Mouse (Mus musculus) midbrain, embryonic 16.5 days (tissue): ENCODE measurements around the gene Mlph. TPM values are rescaled to one million over a fixed set of nuclear protein-coding genes. Genes with fewer than 3 reads are reported as not detected.

Experiments
- ATAC-seq: fragments of 200-750 bp; cut with Nextera tagmentation; 2 replicates; pipeline ENCODE4 v1.8.0; 2017; ENCODE audit warnings: moderate TSS enrichment
- H3K27ac ChIP-seq: fragments of 300-500 bp; sonication (generic); 2 replicates; pipeline ENCODE4 v1.5.1; 2014; ENCODE audit warnings: mild to moderate bottlenecking, low read length, mixed read lengths
- H3K27me3 ChIP-seq: fragments of 300-500 bp; sonication (generic); 2 replicates; pipeline ENCODE4 v1.6.1; 2014; ENCODE audit warnings: low read depth, low read length, mixed read lengths; ENCODE audit not compliant: control insufficient read depth, insufficient read depth
- H3K36me3 ChIP-seq: fragments of 300-500 bp; sonication (generic); 2 replicates; pipeline ENCODE4 v1.6.1; 2014; ENCODE audit warnings: mild to moderate bottlenecking, low read length, moderate library complexity, mixed read lengths; ENCODE audit not compliant: control insufficient read depth, insufficient read depth
- H3K4me1 ChIP-seq: fragments of 300-500 bp; sonication (generic); 2 replicates; pipeline ENCODE4 v1.6.1; 2014; ENCODE audit warnings: mild to moderate bottlenecking, low read length, mixed read lengths; ENCODE audit not compliant: control insufficient read depth, insufficient read depth
- H3K4me2 ChIP-seq: fragments of 300-500 bp; sonication (generic); 2 replicates; pipeline ENCODE4 v1.6.1; 2014; ENCODE audit warnings: mild to moderate bottlenecking, low read length, mixed read lengths
- H3K4me3 ChIP-seq: fragments of 300-500 bp; sonication (generic); 2 replicates; pipeline ENCODE4 v1.5.1; 2014; ENCODE audit warnings: low read depth, mild to moderate bottlenecking, low read length, moderate library complexity, mixed read lengths
- H3K9ac ChIP-seq: fragments of 300-500 bp; sonication (generic); 2 replicates; pipeline ENCODE4 v1.6.1; 2014; ENCODE audit warnings: low read depth, low read length, mixed read lengths
- H3K9me3 ChIP-seq: fragments of 300-500 bp; sonication (generic); replicated peaks from 2 replicates; pipeline ENCODE4 v1.6.1; 2014; ENCODE audit warnings: mild to moderate bottlenecking, low read length, mixed read lengths; ENCODE audit not compliant: control insufficient read depth, poor library complexity, severe bottlenecking
- WGBS: fragments of 180-500 bp; shearing (Covaris S2); extraction: QIAGEN DNeasy Blood & Tissue Kit; methylation state at CpG from one replicate; pipeline ENCODE4 v1.1.7; 2014; 5-methylcytosine and 5-hydroxymethylcytosine counted together
- polyA plus RNA-seq: library from polyadenylated mRNA; unstranded; fragments of >200 nt; fragmentation: Nextera tagmentation; extraction: Ambion mirVana; gene quantifications from 2 replicates; pipeline ENCODE4 v1.2.1, GENCODE M21; 2015

Gene Mlph
- polyA plus RNA-seq, 1 experiment from 2014 or later = 0.29 TPM

GRCm38 (mm10) chr1:90903211-90903945, 11.5 kb upstream of the Mlph start:
- Histone ChIP-seq H3K9me3 (no peaks in the 10 kb centered on the region), H3K4me3 (no peak overlapping the region), H3K27ac (no peak overlapping the region), H3K4me1 (no peaks in the 10 kb centered on the region), H3K9ac (no peak overlapping the region), H3K36me3 (no peaks in the 10 kb centered on the region), H3K4me2 (no peak overlapping the region), H3K27me3 (no peaks in the 10 kb centered on the region)
- WGBS = 55% methylated on average over 3 of the region's 3 CpGs
- ATAC-seq = no peak

GRCm38 (mm10) chr1:90903971-90904458, 10.9 kb upstream of the Mlph start:
- ATAC-seq = no peak
- 65% methylated on average over 8 of the region's 8 CpGs for WGBS

GRCm38 (mm10) chr1:90904729-90905404, 10.0 kb upstream of the Mlph start:
- H3K27me3 ChIP-seq = no peaks in the 10 kb centered on the region
- no peaks in the 10 kb centered on the region for H3K36me3 ChIP-seq
- WGBS = 82% methylated on average over 7 of the region's 7 CpGs

More at GRCm38 (mm10) chr1:90903971-90904458, 10.9 kb upstream of the Mlph start:
- Histone ChIP-seq H3K27me3 (no peaks in the 10 kb centered on the region), H3K9me3 (no peaks in the 10 kb centered on the region), H3K4me1 (no peaks in the 10 kb centered on the region), H3K27ac (no peak overlapping the region), H3K4me3 (no peak overlapping the region), H3K9ac (no peak overlapping the region), H3K36me3 (no peaks in the 10 kb centered on the region), H3K4me2 (no peak overlapping the region)

GRCm38 (mm10) chr1:90906357-90906756, 8.5 kb upstream of the Mlph start:
- no peak overlapping the region for H3K27ac ChIP-seq
- no peaks in the 10 kb centered on the region for H3K4me1 ChIP-seq
- H3K4me3 ChIP-seq = no peak overlapping the region
- no peak for ATAC-seq
- no peaks in the 10 kb centered on the region for H3K9me3 ChIP-seq
- no peak overlapping the region for H3K9ac ChIP-seq
- WGBS = 19% methylated on average over 2 of the region's 2 CpGs
- no peak overlapping the region for H3K4me2 ChIP-seq
- H3K27me3 ChIP-seq = no peaks in the 10 kb centered on the region
- H3K36me3 ChIP-seq = no peaks in the 10 kb centered on the region

More at GRCm38 (mm10) chr1:90904729-90905404, 10.0 kb upstream of the Mlph start:
- Histone ChIP-seq H3K4me3 (no peak overlapping the region), H3K4me2 (no peak overlapping the region), H3K4me1 (no peaks in the 10 kb centered on the region), H3K9ac (no peak overlapping the region), H3K9me3 (no peaks in the 10 kb centered on the region), H3K27ac (no peak overlapping the region)
- no peak for ATAC-seq

GRCm38 (mm10) chr1:90909161-90909560, 5.7 kb upstream of the Mlph start:
- ATAC-seq = no peak
- Histone ChIP-seq H3K4me2 (no peak overlapping the region), H3K9me3 (no peaks in the 10 kb centered on the region), H3K27me3 (no peaks in the 10 kb centered on the region), H3K36me3 (no peaks in the 10 kb centered on the region), H3K9ac (no peak overlapping the region), H3K27ac (no peak overlapping the region), H3K4me3 (no peak overlapping the region), H3K4me1 (no peaks in the 10 kb centered on the region)

GRCm38 (mm10) chr1:90909631-90910152, 5.2 kb upstream of the Mlph start:
- H3K4me1 ChIP-seq = no peaks in the 10 kb centered on the region; the same call in 1 of the 2 replicates
- H3K27me3 ChIP-seq = no peaks in the 10 kb centered on the region
- H3K4me2 ChIP-seq = no peak overlapping the region
- WGBS = 29% methylated on average over 16 of the region's 17 CpGs
- no peak overlapping the region for H3K9ac ChIP-seq
- ATAC-seq = no peak
- H3K27ac ChIP-seq = no peak overlapping the region
- H3K36me3 ChIP-seq = no peaks in the 10 kb centered on the region
- no peaks in the 10 kb centered on the region for H3K9me3 ChIP-seq
- H3K4me3 ChIP-seq = no peak overlapping the region

- Histone ChIP-seq H3K9me3 (no peaks in the 10 kb centered on the region), H3K27me3 (no peaks in the 10 kb centered on the region; the same call in 1 of the 2 replicates), H3K36me3 (no peaks in the 10 kb centered on the region), H3K9ac (no peak overlapping the region), H3K4me2 (no peak overlapping the region), H3K4me3 (no peak overlapping the region), H3K4me1 (peaks cover 4% of the 10 kb centered on the region; the same call in 1 of the 2 replicates), H3K27ac (no peak overlapping the region)
- 69% methylated on average over 6 of the region's 6 CpGs for WGBS
- no peak for ATAC-seq
These were observed 1.7 kb upstream of the Mlph start for GRCm38 (mm10) chr1:90913231-90913630.

GRCm38 (mm10) chr1:90917509-90917908, 2.6 kb downstream of the Mlph start:
- H3K27ac ChIP-seq = no peak overlapping the region
- ATAC-seq = no peak
- H3K9me3 ChIP-seq = peaks cover 12% of the 10 kb centered on the region
- no peaks in the 10 kb centered on the region for H3K36me3 ChIP-seq
- H3K4me3 ChIP-seq = no peak overlapping the region
- peaks cover 4% of the 10 kb centered on the region; the same call in 1 of the 2 replicates for H3K4me1 ChIP-seq
- 58% methylated on average over 6 of the region's 6 CpGs for WGBS
- H3K9ac ChIP-seq = no peak overlapping the region
- no peak overlapping the region for H3K4me2 ChIP-seq
- no peaks in the 10 kb centered on the region; the same call in 1 of the 2 replicates for H3K27me3 ChIP-seq

GRCm38 (mm10) chr1:90921687-90922086, 6.8 kb downstream of the Mlph start:
- no peak for ATAC-seq
- H3K27ac ChIP-seq = no peak overlapping the region
- H3K4me2 ChIP-seq = no peak overlapping the region
- H3K4me1 ChIP-seq = no peaks in the 10 kb centered on the region
- no peak overlapping the region for H3K9ac ChIP-seq
- peaks cover 12% of the 10 kb centered on the region for H3K9me3 ChIP-seq
- H3K4me3 ChIP-seq = no peak overlapping the region
- H3K36me3 ChIP-seq = no peaks in the 10 kb centered on the region
- no peaks in the 10 kb centered on the region; the same call in 1 of the 2 replicates for H3K27me3 ChIP-seq
- WGBS = 93% methylated on average over 9 of the region's 9 CpGs
